Comparison of ENCODE assay signal across 8 mouse cellular contexts in the genomic region with DNA sequence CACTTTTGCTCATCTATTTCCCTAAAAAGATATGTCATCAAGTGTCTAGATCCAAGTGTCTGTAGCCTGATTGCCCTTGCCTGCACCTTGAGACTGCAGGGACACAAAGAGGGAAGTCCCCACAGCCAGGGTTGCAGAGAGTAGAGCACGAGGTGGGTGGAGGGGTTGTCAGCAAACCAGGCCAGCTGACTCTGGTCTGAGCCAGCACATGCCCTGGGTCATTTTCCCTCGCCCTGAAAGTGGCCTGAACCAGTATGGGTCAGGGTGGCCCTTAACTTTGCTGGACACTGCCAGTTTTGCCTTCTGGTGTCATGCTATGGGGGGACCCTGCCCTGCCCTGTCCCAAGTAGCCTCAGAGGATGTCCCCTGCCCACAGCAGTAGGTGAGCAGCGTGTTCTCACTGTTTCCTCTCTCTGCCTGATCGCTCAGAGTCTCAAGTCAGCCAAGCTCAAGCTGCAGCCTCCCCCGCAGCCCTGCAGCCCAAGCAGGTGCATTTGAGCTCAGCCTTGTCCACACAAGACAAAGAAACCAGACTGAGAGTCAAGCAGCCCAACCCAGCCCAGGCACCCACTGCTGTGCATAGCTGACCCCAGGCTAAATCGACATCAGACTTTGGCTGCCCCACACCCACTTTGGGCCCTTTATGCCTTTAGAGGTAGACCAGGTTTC. TPM values are rescaled to one million over a fixed set of nuclear protein-coding genes. Genes with fewer than 3 reads are reported as not detected.
DNase-seq lines count a peak whose midpoint lies in the region; ATAC-seq and TF ChIP-seq lines count a peak whose summit lies in the region.

No protein-coding gene starts in this region.

- H3K27me3 ChIP-seq in heart, embryonic 10.5 days (ENCODE audit: insufficient read depth, poor library complexity, severe bottlenecking), result no peaks in the 10 kb centered on the region
- no peaks in the 10 kb centered on the region for H3K27me3 ChIP-seq in kidney, embryonic 14.5 days (ENCODE audit: control insufficient read depth, insufficient read depth, low read length)
- H3K27me3 ChIP-seq in stomach, embryonic 16.5 days (ENCODE audit: control insufficient read depth, insufficient read depth, low read length), result no peaks in the 10 kb centered on the region

- H3K4me3 ChIP-seq in left cerebral cortex, adult 2 months, result no peak overlapping the region
- H3K4me3 ChIP-seq in heart, embryonic 10.5 days, result no peak overlapping the region
- H3K4me3 ChIP-seq in kidney, embryonic 14.5 days (ENCODE audit: low read length), result no peak overlapping the region
- H3K4me3 ChIP-seq in stomach, embryonic 16.5 days (replicated peaks; ENCODE audit: low read length), result no peak overlapping the region

- intact Hi-C loops in left cerebral cortex, adult 2 months (cut with DNase I), result no loop called here

- H3K4me1 ChIP-seq in heart, embryonic 10.5 days, result peaks cover 100% of the 10 kb centered on the region
- H3K4me1 ChIP-seq in kidney, embryonic 14.5 days (ENCODE audit: control insufficient read depth, insufficient read depth, low read length), result peaks cover 89% of the 10 kb centered on the region
- peaks cover 88% of the 10 kb centered on the region for H3K4me1 ChIP-seq in stomach, embryonic 16.5 days (ENCODE audit: control insufficient read depth, insufficient read depth, low read length)

- no peak for DNase-seq in left cerebral cortex, adult 2 months (ENCODE audit: extremely low spot score in 1 of 2, low spot score in 2 of 2)
- DNase-seq in left cerebral cortex, adult 8-10 months (ENCODE audit: low spot score in 2 of 2), result no peak
- no peak for DNase-seq in heart, embryonic 10.5 days (ENCODE audit: low spot score)
- DNase-seq in lung, postnatal 4 days, result peak; percentile 57 to 63
- DNase-seq in ovary, adult 18-20 months (ENCODE audit: low spot score), result no peak
- DNase-seq in cerebellum, adult 8-10 months, result no peak

- TF ChIP-seq CTCF in left cerebral cortex, adult 2 months (IDR thresholded peaks at IDR 0.05), result no peak

- H3K9me3 ChIP-seq in heart, embryonic 10.5 days, result no peaks in the 10 kb centered on the region
- no peaks in the 10 kb centered on the region for H3K9me3 ChIP-seq in kidney, embryonic 14.5 days (ENCODE audit: control insufficient read depth, low read length)
- H3K9me3 ChIP-seq in stomach, embryonic 16.5 days (replicated peaks; ENCODE audit: control insufficient read depth, low read length), result no peaks in the 10 kb centered on the region

- ATAC-seq in kidney, embryonic 14.5 days (ENCODE audit: low FRiP score, low TSS enrichment), result peak; percentile 29; the same call in 1 of the 2 replicates
- ATAC-seq in stomach, embryonic 16.5 days (ENCODE audit: insufficient read depth, low FRiP score), result no peak

- 0 out of 2 replicates have a peak, but pooled peaks cover 3% of the 10 kb centered on the region for H3K36me3 ChIP-seq in heart, embryonic 10.5 days
- H3K36me3 ChIP-seq in kidney, embryonic 14.5 days (ENCODE audit: control insufficient read depth, insufficient read depth, low read length), result peaks cover 2% of the 10 kb centered on the region; the same call in 1 of the 2 replicates
- H3K36me3 ChIP-seq in stomach, embryonic 16.5 days (ENCODE audit: control insufficient read depth, insufficient read depth, low read length), result no peaks in the 10 kb centered on the region

- no peak overlapping the region for H3K4me2 ChIP-seq in kidney, embryonic 14.5 days (replicated peaks; ENCODE audit: low read depth, low read length)
- no peak overlapping the region for H3K4me2 ChIP-seq in stomach, embryonic 16.5 days (ENCODE audit: low read depth, low read length)

- 57% methylated on average over 6 of the region's 6 CpGs for WGBS in heart, embryonic 10.5 days
- WGBS in kidney, embryonic 14.5 days, result 13% methylated on average over 6 of the region's 6 CpGs
- 47% methylated on average over 6 of the region's 6 CpGs for WGBS in stomach, embryonic 16.5 days

- H3K9ac ChIP-seq in kidney, embryonic 14.5 days (ENCODE audit: low read depth, low read length), result no peak overlapping the region
- peak overlapping the region; percentile 41; the same call in 1 of the 2 replicates for H3K9ac ChIP-seq in stomach, embryonic 16.5 days (ENCODE audit: low read length)

- H3K27ac ChIP-seq in left cerebral cortex, adult 2 months, result peak overlapping the region; percentile 36; the same call in 1 of the 2 replicates
- H3K27ac ChIP-seq in heart, embryonic 10.5 days, result peak overlapping the region; percentile 80
- peak overlapping the region; percentile 70 for H3K27ac ChIP-seq in kidney, embryonic 14.5 days (ENCODE audit: low read depth, low read length)
- H3K27ac ChIP-seq in stomach, embryonic 16.5 days (ENCODE audit: low read length), result peak overlapping the region; percentile 67

RNA-seq across cellular contexts. Expression of a gene that starts 14.1 kb away (rescaled TPM):
- total RNA-seq in left cerebral cortex, adult 2 months (2021), result 100 to 1,000 TPM; 106 to 107 TPM
- 10 to 100 TPM; 90.1 to 94.2 (median 92.3) TPM for total RNA-seq in left cerebral cortex, adult 8-10 months (2022)
- polyA plus RNA-seq in heart, embryonic 10.5 days (2016; fragmentation: Nextera tagmentation; extraction: Ambion mirVana), result 38.1 and 45.8 TPM in 2 replicates
- polyA plus RNA-seq in kidney, embryonic 14.5 days (2014; fragmentation: Nextera tagmentation; extraction: Ambion mirVana), result 43.3 and 57.3 TPM in 2 replicates
- 24.0 and 26.3 TPM in 2 replicates for polyA plus RNA-seq in stomach, embryonic 16.5 days (2015; fragmentation: Nextera tagmentation; extraction: Ambion mirVana)

Comparison
In these comparisons a context has a peak if more than half of its experiments do, and no peak if none do; other contexts are left out.
1. DNase-seq: peak in lung, postnatal 4 days (2 of 2); none in left cerebral cortex, adult 2 months (0 of 2), left cerebral cortex, adult 8-10 months (0 of 2), heart, embryonic 10.5 days (single experiment), ovary, adult 18-20 months (single experiment) and cerebellum, adult 8-10 months (single experiment).
2. Peak in every context shown above with its lines, with median percentiles within 50 percentile points of each other: H3K27ac ChIP-seq.